Mouse (Mus musculus) gastrocnemius, postnatal 4 days (tissue): ENCODE measurements around the gene Eea1. TPM values are rescaled to one million over a fixed set of nuclear protein-coding genes. Genes with fewer than 3 reads are reported as not detected.
"Not testable (repeated sequence)": the region's sequence is repeated elsewhere in the genome, so short reads cannot be mapped to it uniquely, and the experiment has no call there.

Experiments used
- DNase-seq, 2 experiments: peaks; one replicate each; pipeline ENCODE4 v3.0.0; 2021 to 2022; ENCODE audit warnings: low spot score in 2 of 2, mixed read lengths in 2 of 2
- total RNA-seq, 2 experiments: library from RNA; stranded (reverse); gene quantifications; 2 replicates each; pipeline ENCODE4 v1.2.3; 2021

Eea1 gene
- total RNA-seq, 2 experiments from 2014 or later, result 26.4 to 31.4 TPM

GRCm38 (mm10) chr10:96047960-96048536, 107.6 kb downstream of the Eea1 start:
- DNase-seq, result no peak

- no peak for DNase-seq
Measured at GRCm38 (mm10) chr10:96048550-96048949, 108.1 kb downstream of the Eea1 start.

- no peak for DNase-seq
Measured at GRCm38 (mm10) chr10:96067347-96067746, 126.9 kb downstream of the Eea1 start.

- no peak for DNase-seq
Measured at GRCm38 (mm10) chr10:96074386-96074785, 133.9 kb downstream of the Eea1 start.

- no peak for DNase-seq
Measured at GRCm38 (mm10) chr10:96075403-96075802, 135.0 kb downstream of the Eea1 start.

- DNase-seq, result peak in 1 of 2 experiments; percentile 22
Measured at GRCm38 (mm10) chr10:96075880-96076279, 135.4 kb downstream of the Eea1 start.

GRCm38 (mm10) chr10:96076461-96076860, 136.0 kb downstream of the Eea1 start:
- no peak for DNase-seq

- not testable (repeated sequence) for DNase-seq
Measured at GRCm38 (mm10) chr10:96077480-96078066, 137.1 kb downstream of the Eea1 start.

- DNase-seq, result no peak
Measured at GRCm38 (mm10) chr10:96079823-96080222, 139.4 kb downstream of the Eea1 start.

GRCm38 (mm10) chr10:96080440-96081381, 140.3 kb downstream of the Eea1 start:
- no peak for DNase-seq

- DNase-seq, result no peak
Measured at GRCm38 (mm10) chr10:96082203-96082602, 141.8 kb downstream of the Eea1 start.

- no peak for DNase-seq
Measured at GRCm38 (mm10) chr10:96089744-96090143, 149.3 kb downstream of the Eea1 start.

GRCm38 (mm10) chr10:96090388-96090787, 149.9 kb downstream of the Eea1 start:
- no peak for DNase-seq

GRCm38 (mm10) chr10:96093890-96094531, 153.6 kb downstream of the Eea1 start:
- DNase-seq, result no peak

GRCm38 (mm10) chr10:96094559-96094958, 154.1 kb downstream of the Eea1 start:
- DNase-seq, result no peak

Other genes starting within 250 kb of the Eea1 start
- not detected for gene Gm33543, start 97.7 kb upstream of the Eea1 start, total RNA-seq
- not detected for gene Gm5426, start 196.0 kb downstream of the Eea1 start, total RNA-seq